Comparison of ENCODE assay signal across 10 mouse cellular contexts in genomic region chr6:93718385-93718784, GRCm38 (mm10).
DNase-seq lines count a peak whose midpoint lies in the region; ATAC-seq and TF ChIP-seq lines count a peak whose summit lies in the region.
"Had no signal": no experiment of that assay in that cellular context is flagged by ENCODE, and none has a peak within 500 bp of the region (broad histone marks: within the 10 kb centered on the region; RNA-seq: fewer than 3 reads in every experiment).

No protein-coding gene starts in this region.

- no peaks in the 10 kb centered on the region for H3K9me3 ChIP-seq in limb, embryonic 10.5 days (replicated peaks)
- no peaks in the 10 kb centered on the region for H3K9me3 ChIP-seq in neural tube, embryonic 15.5 days (replicated peaks)

- DNase-seq in embryo, embryonic 10 days (ENCODE audit: low spot score), result peak; percentile 63
- DNase-seq in embryo, embryonic 9.5 days (ENCODE audit: extremely low spot score), result no peak
- DNase-seq in layer of hippocampus, adult 2 months (ENCODE audit: low spot score in 2 of 2), result no peak
- no peak for DNase-seq in layer of hippocampus, adult 9-10 months (ENCODE audit: low spot score)
- peak; percentile 35 for DNase-seq in limb, embryonic 10.5 days (ENCODE audit: low spot score)
- no peak for DNase-seq in left cerebral cortex, postnatal 4 days
- DNase-seq: cerebellum, adult 9-11 months; heart, adult 2 months had no signal

- peaks cover 32% of the 10 kb centered on the region for H3K27me3 ChIP-seq in limb, embryonic 10.5 days (ENCODE audit: low read depth, poor library complexity, severe bottlenecking)
- no peaks in the 10 kb centered on the region for H3K27me3 ChIP-seq in neural tube, embryonic 15.5 days (replicated peaks)

- peaks cover 40% of the 10 kb centered on the region for H3K4me1 ChIP-seq in limb, embryonic 10.5 days
- peaks cover 41% of the 10 kb centered on the region for H3K4me1 ChIP-seq in neural tube, embryonic 15.5 days

- no peak overlapping the region for H3K9ac ChIP-seq in neural tube, embryonic 15.5 days (replicated peaks)

- WGBS in limb, embryonic 10.5 days, result 9% methylated on average over 5 of the region's 5 CpGs
- 32% methylated on average over 5 of the region's 5 CpGs for WGBS in neural tube, embryonic 15.5 days

- H3K4me3 ChIP-seq in layer of hippocampus, adult 2 months, result no peak overlapping the region; the same call in 1 of the 2 replicates
- H3K4me3 ChIP-seq in limb, embryonic 10.5 days, result no peak overlapping the region; the same call in 1 of the 2 replicates
- no peak overlapping the region for H3K4me3 ChIP-seq in neural tube, embryonic 15.5 days (replicated peaks)
- H3K4me3 ChIP-seq: heart, adult 2 months had no signal

- no peak for ATAC-seq in neural tube, embryonic 15.5 days (ENCODE audit: low FRiP score)
- ATAC-seq in monocyte, adult 5-6 weeks (replicated peaks; ENCODE audit: insufficient number of reproducible peaks, low FRiP score, low TSS enrichment, poor library complexity, severe bottlenecking), result no peak

- H3K27ac ChIP-seq in layer of hippocampus, adult 2 months, result peak overlapping the region; percentile 85; the same call in 1 of the 2 replicates
- no peak overlapping the region for H3K27ac ChIP-seq in limb, embryonic 10.5 days
- no peak overlapping the region for H3K27ac ChIP-seq in neural tube, embryonic 15.5 days (replicated peaks)
- H3K27ac ChIP-seq: heart, adult 2 months had no signal

- TF ChIP-seq CTCF in layer of hippocampus, adult 2 months (conservative IDR thresholded peaks at IDR 0.05), result no peak

- intact Hi-C loops in left cerebral cortex, postnatal 4 days (cut with DNase I), result no loop called here

- peak overlapping the region; percentile 58; the same call in 1 of the 2 replicates for H3K4me2 ChIP-seq in neural tube, embryonic 15.5 days

- no peaks in the 10 kb centered on the region for H3K36me3 ChIP-seq in limb, embryonic 10.5 days
- no peaks in the 10 kb centered on the region for H3K36me3 ChIP-seq in neural tube, embryonic 15.5 days

Comparison
In these comparisons a context has a peak if more than half of its experiments do, and no peak if none do; other contexts are left out.
1. DNase-seq: peak in embryo, embryonic 10 days (single experiment) and limb, embryonic 10.5 days (single experiment); none in embryo, embryonic 9.5 days (single experiment), layer of hippocampus, adult 2 months (0 of 2), layer of hippocampus, adult 9-10 months (single experiment) and left cerebral cortex, postnatal 4 days (single experiment).